Mouse (Mus musculus): ENCODE measurements around the gene Ptprn2.

Gene Ptprn2

DNA sequence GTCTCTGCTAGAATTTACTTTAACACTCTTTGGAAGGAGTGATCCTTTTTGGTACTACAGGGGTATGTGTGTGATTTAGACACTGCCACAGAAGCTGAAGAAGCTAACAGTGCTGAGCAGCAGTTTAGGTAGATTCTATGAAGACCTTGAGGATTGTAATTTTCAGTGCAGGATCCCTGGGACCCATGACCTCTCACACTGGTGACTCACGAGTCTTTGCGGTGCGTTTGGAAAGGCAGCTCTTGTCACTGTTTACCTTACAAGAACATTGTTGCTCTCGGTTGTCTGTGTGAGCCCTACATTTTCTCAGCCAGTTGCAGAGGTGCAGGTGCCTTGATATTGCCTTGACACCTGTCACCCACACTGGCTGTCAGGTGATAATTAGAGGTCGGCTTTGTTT, 431.3 kb downstream of the Ptprn2 start:
- no peak for DNase-seq

DNA sequence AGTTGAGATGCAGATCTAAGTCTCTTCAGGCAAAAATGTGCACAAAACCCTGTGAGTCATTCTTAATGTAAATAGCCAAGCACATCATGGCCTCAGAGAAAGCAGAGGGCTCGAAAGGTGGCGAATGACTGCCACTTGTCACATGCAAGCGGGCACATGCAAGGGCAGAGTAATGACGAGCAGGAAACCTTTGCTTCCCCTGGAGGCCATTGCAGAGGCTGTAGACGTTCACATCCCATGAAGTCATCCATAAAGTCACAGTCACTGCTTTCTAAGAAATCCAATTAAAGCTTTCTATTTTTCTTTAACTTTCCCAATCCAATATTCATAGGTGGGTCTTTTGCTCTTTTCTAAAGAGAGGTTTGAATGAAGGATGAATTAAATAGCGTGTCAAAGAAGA, 433.7 kb downstream of the Ptprn2 start:
- no peak for DNase-seq

DNA sequence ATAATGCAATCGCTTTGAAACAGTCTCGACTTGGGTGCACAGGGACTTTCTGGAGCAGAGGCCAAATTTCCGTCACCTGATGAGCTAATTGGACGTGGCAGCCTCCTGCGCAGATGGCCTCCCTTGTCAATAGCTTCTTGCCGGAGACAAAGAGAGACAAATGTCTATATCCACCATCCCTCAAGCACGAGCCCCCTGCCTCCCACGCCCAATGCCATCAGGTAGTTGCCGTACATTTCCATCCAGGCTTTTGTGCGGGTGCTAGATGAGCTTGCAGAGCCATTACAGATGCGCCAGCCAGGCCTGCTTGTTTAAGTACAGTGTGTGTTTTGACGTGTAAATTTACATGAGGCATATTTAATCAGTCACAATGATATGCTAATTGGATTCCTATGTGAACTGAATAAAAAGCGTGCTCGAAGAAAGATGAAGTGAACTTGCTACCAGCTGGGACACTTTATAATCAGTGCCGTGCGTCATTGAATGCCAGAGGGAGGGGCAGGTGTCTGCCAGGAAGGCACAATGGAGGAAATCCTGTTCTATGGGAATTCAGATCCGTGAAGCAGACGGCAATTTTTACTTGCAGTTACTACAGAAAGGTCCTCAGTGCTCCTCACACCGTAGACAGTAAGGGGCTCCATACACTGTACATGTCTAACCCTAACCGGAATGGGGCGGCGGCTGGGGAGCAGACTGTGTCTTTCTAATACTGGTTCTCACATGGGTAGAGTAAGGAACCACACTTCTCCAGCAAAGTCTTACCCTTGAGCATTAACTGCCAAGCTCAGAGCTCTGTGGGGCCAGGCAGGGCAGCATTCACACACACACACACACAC, 434.4 kb downstream of the Ptprn2 start:
- DNase-seq, result no peak

DNA sequence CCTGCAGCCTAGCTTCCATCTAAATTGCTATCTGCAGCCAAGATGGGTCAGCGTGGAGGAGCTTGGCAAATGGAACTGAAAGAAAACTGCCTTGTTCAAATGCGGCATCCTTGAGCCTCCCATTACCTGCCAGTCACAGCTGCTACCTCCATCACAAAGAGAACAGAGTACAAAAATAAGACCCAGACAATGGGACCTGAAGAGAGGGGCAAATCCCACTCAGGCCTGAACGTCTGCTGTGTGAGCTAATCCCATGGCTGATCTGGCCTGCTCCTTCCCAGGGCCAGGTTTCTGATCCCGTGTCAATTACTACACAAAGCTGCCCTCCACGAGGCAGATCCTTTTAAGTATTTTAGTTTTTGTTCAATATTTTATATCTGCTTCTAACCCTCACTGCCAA, 441.6 kb downstream of the Ptprn2 start:
- no peak for DNase-seq

DNA sequence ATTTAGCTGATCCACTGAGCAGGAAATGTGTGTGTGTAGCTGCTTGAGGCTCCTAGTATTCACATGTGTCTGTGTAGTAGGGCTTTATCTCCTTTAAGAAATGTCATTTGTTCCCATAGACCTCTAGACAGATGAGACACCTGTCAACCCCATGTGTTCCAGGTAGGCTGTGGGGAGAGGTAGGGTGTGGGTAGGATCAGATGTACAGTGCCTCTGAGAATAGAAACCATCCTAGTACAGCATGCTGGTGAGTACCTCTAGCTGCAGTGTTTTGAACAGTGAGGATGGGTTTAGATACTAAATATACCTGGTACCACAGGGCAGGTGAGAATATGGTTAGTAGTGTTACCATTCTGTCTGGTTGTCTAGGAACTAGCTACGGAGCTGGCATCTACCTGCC, 442.0 kb downstream of the Ptprn2 start:
- DNase-seq, result no peak

DNA sequence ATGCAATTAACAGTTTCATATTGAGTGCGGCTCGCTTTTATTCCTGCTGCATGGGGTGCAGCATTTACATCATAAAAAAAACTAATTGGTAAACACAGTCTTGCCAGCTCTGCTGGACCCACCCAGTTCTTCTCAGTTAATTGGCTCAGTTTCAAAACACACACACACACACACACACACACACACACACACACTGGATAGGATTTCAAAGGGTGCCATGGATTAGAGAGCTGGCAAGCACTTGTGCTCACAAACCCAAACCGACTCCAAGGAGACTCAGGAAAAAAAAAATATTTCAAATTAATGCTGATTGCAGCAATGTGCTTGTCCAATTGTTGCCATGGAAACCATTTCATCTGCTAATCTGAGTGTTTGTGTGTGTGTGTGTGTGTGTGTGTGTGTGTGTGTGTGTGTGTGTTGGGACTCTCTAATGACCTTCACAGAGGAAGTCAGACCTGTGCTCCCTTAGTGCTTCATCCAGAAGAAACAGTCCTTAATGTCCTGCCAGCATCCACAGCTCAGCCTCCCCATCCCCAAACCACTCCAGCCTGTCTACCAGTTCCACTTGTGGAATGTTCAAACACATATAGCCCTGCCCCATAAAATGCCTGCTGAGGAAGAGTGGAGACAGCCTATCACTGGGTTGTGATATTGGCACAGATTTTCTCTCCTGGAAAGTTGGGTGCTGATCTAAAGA, 452.8 kb downstream of the Ptprn2 start:
- DNase-seq, result no peak

DNA sequence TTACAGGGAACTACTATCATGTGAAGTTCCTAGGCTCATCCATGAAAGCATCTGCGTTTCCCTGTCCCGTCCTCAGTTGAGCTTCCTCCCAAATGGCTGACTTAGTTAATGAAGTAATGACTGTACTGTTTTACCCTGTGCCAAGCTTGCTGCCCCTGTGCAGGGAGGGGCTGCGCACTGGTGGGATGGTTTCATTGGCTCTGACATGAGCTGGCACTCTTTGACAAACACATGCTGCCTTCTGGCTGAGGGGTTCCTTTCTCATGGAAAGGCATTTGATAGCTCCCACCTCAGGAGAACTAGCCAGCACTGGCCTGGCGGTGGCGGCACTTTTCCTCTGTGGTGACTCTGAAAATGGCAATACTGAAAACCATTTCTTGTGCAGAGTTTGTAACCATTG, 458.4 kb downstream of the Ptprn2 start:
- DNase-seq, result no peak

DNA sequence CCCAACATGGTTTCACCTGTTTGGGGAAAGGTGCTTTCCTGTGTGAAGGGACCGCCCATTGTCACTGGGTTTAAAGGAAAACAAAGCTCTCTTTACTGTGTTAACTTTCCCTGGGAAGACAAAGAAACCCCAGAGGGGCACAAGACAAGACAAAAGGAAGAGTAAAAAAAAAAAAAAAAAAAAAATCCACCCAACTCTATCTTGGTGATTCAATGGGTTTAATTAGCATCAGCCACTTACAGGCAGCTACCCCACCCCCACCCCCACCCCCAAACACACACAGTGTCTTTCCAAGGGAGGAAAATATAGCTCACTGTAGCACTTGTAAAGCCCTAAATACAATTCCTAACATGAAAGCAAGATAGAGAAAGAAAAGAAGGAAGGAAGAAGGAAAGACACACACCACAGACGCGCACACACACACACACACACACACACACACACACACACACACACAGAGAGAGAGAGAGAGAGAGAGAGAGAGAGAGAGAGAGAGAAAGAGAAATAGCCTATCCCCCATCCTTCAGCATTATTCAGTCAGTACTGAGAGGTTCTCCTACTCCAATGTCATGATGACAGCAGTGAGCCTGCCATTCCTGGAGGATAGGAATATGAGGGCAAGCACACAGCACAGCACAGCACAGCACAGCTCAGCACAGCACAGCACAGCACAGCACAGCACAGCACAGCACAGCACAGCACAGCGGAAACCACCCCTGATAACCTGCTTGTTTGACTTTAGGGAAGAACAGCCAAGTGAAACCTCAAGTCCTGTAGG, 462.8 kb downstream of the Ptprn2 start:
- DNase-seq, result no peak

DNA sequence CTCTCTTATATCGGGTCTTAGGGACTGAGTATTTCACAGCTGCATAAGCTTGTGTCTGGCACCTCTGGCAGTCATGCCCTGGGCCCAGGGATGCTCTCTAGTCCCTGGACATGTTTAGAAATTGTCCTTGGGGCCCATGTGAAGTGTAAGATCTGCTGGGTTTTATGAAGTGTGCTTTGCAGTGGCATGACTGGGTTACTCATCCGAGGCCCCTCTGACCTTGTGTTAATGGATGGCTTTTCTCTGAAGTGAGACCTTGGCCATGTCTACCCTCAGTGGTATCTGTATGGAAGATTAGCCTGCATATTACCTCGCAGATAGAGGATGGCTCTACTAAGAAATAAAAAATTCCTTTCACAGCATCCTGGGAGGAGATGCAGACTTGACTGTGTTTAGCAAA, 464.2 kb downstream of the Ptprn2 start:
- no peak for DNase-seq

DNA sequence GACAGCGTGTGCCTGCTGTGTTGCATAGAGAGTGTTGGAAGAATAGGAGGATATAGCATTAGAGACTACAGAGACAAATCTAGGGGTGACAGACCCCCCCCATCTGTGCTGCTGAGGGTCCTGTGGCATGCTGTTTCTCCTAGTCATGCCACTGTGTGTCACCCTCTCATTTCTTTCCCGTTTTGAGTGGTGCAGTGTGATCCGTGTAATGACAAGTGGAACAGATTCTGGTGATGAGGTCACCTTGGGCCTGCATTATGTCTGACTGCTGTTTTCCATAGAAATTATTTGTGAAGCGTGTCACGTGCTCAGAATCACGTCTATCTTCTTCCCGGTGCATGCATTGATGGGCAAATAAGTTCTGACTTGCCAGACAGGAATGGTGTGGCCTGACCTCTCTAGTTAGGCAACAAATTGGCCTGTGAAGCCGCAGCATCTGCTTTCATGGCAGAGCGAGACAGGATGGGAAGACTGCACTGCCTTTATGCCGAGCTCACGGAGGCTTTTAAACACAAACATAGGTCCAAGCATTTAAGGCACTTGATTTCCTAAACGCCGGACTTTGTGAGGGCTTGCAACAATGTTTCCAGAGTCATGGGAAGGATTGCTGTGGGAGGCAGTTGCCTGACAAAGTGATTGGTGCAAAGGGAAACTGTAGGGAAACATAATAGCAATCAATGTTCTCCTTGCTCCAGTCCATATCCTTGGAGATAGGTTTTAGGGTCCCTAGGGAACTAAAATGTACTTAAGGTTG, 467.1 kb downstream of the Ptprn2 start:
- DNase-seq, result no peak

DNA sequence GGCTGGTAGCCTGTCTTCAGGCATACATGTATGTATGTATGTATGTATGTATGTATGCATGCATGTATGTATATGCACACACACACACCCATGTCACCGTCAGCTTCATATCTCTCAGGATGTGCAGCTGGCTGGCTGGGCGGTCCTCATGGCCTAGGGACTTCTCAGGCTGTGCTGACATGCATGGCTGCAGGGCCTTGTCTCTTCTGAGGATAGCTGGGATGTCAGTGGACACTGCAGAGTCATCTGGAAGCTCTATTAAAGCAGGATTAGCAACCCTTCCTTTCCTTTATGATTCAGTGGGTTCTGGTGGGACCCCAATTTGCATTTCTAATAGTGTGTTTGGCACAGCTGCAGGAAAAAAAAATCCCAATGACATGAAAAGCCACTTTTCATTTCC, 473.6 kb downstream of the Ptprn2 start:
- DNase-seq, result no peak

DNA sequence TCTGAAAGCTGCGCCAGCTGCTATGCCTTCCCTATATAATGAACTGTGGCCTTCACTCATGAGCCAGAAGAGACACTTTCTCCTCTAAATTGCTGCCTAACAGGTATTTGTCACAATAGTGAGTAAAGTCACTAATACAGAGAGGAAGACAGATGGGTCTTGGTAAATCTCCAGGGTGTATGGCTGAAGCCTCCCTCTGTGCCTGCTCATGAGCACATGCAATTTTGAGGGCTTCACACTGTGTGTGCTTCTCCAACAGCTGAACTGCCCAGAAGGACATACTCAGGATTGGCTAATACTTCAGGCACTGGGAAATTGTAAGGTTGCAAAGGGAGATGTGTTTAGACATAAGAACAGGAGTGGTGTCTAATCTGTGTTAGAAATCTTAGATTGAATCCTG, 478.4 kb downstream of the Ptprn2 start:
- DNase-seq, result peak; percentile 25

DNA sequence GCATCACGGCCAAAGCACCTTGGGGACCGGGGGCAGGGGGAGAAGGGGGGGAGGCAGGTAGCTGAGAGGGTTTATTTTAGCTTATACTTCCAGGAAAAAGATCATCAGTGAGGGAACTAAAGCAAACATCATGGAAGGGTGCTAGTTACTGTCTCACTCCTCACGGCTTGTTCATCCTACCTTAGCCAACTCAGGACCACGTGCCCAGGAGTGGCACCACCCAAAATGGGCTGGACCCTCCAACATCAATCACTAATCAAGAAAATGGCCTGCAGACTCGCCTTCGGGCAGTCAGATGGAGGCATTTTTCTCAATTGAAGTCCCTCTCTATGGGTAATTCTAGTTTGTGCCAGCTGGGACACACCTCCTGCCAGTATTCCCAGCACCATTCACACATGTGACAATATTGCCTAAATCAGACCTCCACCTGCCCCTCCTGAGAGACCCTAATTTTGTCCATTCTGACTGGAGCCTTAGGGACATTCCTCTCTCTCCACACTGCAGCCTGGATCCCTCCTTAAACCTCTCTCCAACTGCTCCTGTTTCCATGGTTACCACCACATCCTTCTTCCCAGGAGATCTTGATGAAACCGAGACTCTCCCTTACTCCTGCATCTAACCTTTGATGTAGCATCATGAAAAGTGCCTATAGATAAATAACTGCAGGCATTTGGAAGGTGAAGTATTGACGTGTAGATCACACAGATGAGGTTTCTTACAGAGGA, 482.9 kb downstream of the Ptprn2 start:
- DNase-seq, result no peak

DNA sequence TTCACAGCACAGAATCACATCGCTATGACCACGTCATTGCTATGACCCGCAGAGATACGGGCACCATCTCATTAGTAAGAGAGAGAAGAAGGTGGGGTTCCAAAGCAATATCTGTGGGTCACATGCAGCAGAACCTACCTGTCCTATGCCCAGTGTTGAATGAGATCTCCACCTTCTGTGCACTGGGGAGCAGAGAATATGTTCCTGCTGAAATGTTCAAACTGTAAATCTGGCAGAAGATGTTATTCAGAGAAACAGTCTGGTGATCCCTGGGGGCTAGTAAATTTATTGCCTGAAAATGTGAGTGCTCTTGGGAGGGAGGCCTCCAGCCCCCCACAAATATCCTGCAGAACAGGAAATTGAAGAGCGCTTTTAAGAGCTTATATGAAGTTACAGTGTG, 490.0 kb downstream of the Ptprn2 start:
- no peak for DNase-seq

DNA sequence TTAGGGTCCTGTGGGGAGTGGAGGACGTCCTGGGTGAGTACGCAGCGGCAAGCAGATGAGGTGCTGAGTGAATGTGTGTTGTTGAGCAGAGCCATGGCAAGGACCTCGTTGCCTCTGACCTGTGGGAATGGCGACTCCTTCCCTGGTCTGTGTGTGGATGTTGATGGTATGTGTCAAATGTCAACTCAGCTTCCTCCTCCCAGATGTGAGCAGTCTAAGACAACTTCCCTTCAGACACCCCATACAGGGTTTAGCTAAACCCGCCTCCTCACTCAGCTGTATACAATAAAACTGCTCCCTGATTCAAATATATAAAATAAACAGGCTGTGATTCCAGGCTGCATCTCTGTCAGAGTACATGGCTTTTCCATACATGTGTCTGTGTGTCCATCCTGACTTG, 491.5 kb downstream of the Ptprn2 start:
- DNase-seq, result no peak

DNA sequence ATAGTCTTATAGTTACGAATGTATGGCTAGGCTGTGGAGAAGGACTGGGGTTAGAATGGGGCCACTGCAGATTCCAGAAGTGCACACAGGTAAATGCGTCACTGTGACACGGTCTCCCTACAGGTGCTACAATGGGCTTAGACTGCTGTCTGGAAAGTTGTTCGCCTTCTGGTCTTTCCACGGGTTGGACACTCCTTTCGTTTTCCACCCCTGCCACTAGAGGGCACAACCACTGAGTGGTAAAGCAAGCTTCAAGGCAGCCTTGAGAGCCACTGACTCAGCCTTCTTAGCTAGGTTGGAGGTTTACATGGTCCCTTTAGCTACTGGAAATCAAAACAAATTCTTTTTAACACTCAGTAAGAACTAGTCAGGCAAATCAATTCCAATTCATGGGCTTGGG, 492.7 kb downstream of the Ptprn2 start:
- no peak for DNase-seq

DNA sequence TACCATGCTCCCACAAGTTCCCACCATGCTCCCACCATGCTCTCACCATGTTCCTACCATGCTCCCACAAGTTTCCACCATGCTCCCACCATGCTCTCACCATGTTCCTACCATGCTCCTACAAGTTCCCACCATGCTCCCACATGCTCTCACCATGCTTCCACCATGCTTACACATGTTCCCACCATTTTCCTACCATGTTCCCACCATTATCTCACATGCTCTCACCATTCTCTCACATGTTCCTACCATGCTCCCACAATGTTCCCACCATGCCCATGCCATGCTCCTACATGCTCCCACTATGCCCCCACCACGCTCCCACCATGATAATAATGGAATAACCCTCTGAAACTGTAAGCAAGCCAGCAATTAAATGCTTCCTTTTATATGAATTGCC, 495.8 kb downstream of the Ptprn2 start:
- DNase-seq, result no peak

DNA sequence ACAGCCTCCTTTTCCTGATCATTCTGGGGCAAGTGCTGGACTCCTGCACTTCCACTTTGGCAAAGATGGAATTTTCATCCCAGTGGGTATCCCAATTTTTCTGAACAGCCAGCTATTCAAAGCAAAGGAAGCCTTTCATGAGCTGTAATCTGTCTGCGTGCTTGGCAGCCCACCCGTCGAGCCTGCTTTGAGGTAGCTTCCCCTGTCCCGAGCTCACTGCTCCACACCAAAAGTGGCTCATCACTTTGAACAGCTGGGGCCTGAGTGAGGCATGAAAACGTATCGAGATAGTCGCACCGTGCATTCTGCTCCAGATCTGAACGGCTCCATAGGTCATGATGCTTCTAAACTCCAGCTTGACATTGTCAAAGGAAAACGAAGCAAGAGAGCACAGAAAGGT, 503.6 kb downstream of the Ptprn2 start:
- no peak for DNase-seq

DNA sequence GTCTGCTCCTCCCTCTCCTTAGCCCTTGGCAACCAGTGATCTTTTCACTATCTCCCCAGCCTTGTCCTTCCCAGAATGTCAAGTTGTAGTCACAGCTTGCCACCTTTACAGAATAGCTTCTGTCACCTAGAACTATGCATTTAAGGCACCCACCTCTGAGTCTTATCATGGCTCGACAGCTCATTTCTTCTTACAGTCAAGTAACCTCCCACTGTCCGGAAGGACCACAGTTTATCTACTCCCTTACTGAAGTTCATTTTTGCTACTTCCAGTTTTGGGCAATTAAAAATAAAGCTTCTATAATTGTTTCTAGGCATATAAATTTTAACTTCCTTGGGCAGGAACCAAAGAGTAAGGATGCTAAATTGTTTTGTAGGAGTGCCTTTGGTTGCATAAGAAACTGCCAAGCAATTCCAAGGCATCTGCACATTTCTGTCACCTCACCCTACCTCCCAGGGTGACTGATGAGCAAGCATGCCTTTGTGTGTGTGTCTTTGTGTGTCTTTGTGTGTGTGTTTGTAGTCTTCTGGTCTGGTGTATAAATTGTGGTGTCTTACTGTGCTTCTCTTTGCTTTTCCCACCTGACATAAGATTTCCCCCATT, 516.1 kb downstream of the Ptprn2 start:
- DNase-seq, result no peak

DNA sequence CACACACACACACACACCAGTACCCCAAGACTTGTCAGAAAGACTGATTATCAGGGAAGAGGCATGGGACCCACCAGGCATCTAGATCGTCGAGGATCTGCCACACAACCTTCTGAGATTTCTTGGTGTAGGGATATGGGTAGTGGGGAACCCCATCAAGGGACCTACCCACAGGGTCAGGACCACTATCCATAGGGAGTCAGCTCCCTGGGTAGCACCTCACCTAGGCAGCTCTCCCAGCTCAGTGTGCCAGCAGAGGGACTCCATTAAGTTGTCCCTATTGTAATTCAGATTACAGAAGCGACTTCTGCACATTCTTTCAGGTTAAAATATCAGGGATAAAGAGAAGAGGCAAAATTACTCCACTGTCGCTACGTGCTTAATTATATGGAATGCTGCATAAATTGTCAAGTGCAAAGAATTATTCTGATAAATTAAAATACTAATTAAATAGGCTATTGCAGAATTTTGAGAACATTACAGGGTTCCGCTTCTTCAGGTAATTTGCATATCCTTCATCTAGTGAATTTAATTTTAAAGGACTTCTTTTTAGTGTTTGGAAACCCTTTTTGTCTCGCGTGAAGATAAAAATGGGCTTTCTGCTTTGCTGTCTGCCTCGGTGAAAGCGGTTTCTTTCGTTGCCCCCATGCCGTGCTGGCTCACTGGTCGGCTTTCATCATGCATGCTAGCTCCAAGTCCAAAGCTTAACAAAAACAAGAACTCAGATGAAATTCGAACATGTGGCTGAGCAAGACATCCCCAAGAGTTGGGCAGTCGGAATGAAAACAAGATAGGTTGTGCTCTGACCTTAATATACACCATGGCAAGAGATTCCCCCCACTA, 531.5 kb downstream of the Ptprn2 start:
- no peak for DNase-seq

DNA sequence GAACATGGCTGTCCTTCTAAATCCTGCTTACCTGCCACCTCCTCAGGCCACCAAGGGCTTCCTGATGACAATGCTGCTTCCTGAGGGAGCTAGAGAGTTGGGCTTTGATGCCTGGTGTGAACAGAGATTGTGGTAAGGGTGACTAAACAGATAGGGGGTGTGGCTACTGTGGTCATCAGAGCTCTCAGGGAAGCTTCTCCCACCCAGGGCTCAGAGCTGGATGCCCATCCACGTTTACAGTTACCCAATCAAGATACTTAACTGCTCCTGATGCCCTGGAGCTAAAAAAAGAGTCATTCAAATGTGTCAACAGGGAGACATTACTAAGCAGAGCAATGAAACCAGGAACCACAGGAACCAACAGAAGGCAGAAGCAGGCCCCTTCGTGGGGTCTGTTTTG, 532.4 kb downstream of the Ptprn2 start:
- no peak for DNase-seq
